Mouse (Mus musculus): ENCODE data around the gene Tbc1d22b.

GRCm38 (mm10) chr17:29525613-29526012, 24.0 kb upstream of the Tbc1d22b start:
- TF ChIP-seq CTCF (IDR thresholded peaks at IDR 0.05; ENCODE audit: borderline replicate concordance, insufficient read depth, low read length) (no peak), POLR2A (IDR thresholded peaks at IDR 0.05; ENCODE audit: low read depth, low read length) (no peak)

All from embryonic fibroblast, embryonic 13.5 days (primary cell).